Mouse (Mus musculus) 3T3-L1 (cell line): ENCODE results near the gene Vps45.
"Not testable (repeated sequence)": the region's sequence is repeated elsewhere in the genome, so short reads cannot be mapped to it uniquely, and the experiment has no call there.

Source experiments
- DNase-seq: peaks from one replicate; pipeline ENCODE4 v3.0.0-alpha.2; 2015; ENCODE audit warnings: low read depth, low spot score

The Vps45 gene

GRCm38 (mm10) chr3:95997203-95997721 is 61.0 kb downstream of the Vps45 start:
- no peak for DNase-seq

GRCm38 (mm10) chr3:95996451-95997073 is 61.7 kb downstream of the Vps45 start:
- DNase-seq: peak; percentile 55

- peak; percentile 53 for DNase-seq
Measured at GRCm38 (mm10) chr3:95995802-95996428, 62.4 kb downstream of the Vps45 start, which contains the start of gene Plekho1. Plekho1 (minus strand) TSS chr3:95996001.

GRCm38 (mm10) chr3:95994975-95995801 is 63.1 kb downstream of the Vps45 start:
- peak; percentile 61 for DNase-seq

- DNase-seq: no peak
Measured at GRCm38 (mm10) chr3:95994381-95994846, 63.9 kb downstream of the Vps45 start.

- DNase-seq: peak; percentile 66
Measured at GRCm38 (mm10) chr3:95993881-95994280, 64.4 kb downstream of the Vps45 start.

- no peak for DNase-seq
Measured at GRCm38 (mm10) chr3:95992990-95993603, 65.2 kb downstream of the Vps45 start.

GRCm38 (mm10) chr3:95990413-95990941 is 67.8 kb downstream of the Vps45 start:
- DNase-seq: peak; percentile 83

GRCm38 (mm10) chr3:95988969-95989368 is 69.3 kb downstream of the Vps45 start:
- DNase-seq: no peak

GRCm38 (mm10) chr3:95988138-95988537 is 70.1 kb downstream of the Vps45 start:
- no peak for DNase-seq

GRCm38 (mm10) chr3:95987386-95988110 is 70.7 kb downstream of the Vps45 start:
- no peak for DNase-seq

GRCm38 (mm10) chr3:95986984-95987383 is 71.3 kb downstream of the Vps45 start:
- no peak for DNase-seq

- no peak for DNase-seq
Measured at GRCm38 (mm10) chr3:95986001-95986622, 72.2 kb downstream of the Vps45 start.

- peak; percentile 58 for DNase-seq
Measured at GRCm38 (mm10) chr3:95985209-95986000, 72.9 kb downstream of the Vps45 start.

GRCm38 (mm10) chr3:95982129-95982528 is 76.1 kb downstream of the Vps45 start:
- no peak for DNase-seq

GRCm38 (mm10) chr3:95980276-95980970 is 77.8 kb downstream of the Vps45 start:
- DNase-seq: peak; percentile 77

- peak; percentile 43 for DNase-seq
Measured at GRCm38 (mm10) chr3:95978265-95978664, 80.0 kb downstream of the Vps45 start.

GRCm38 (mm10) chr3:95977587-95977986 is 80.7 kb downstream of the Vps45 start:
- not testable (repeated sequence) for DNase-seq

- DNase-seq: no peak
Measured at GRCm38 (mm10) chr3:95977079-95977478, 81.2 kb downstream of the Vps45 start.
